ENCODE assay signal across 11 mouse cellular contexts in the genomic region with DNA sequence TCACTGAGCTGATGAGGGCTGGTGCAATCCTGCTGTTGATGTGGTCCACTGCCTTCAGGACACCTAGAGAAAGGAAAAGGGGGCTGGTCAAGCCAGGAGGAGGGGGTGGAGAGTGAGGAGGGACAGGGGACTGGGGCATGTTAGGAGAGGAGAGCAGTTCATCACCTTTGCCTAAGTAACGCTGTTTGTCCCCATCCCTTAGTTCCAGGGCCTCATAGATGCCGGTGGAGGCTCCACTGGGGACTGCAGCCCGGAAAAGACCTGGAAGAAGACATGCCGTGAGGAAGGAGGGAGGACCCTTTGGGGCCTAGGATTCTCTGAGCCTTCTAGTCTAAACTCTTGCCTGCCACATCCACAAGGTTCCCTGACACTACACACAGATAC. TPM values are rescaled to one million over a fixed set of nuclear protein-coding genes. Genes with fewer than 3 reads are reported as not detected.
DNase-seq lines count a peak whose midpoint lies in the region; ATAC-seq and TF ChIP-seq lines count a peak whose summit lies in the region.
"Had no signal": no experiment of that assay in that cellular context is flagged by ENCODE, and none has a peak within 500 bp of the region (broad histone marks: within the 10 kb centered on the region; RNA-seq: fewer than 3 reads in every experiment).

No protein-coding gene starts in this region.

- TF ChIP-seq POLR2A in limb, embryonic 14.5 days (IDR thresholded peaks at IDR 0.05; ENCODE audit: borderline replicate concordance, extremely low read depth, insufficient read depth, insufficient read length): no peak

- peaks cover 24% of the 10 kb centered on the region for H3K4me1 ChIP-seq in forebrain, embryonic 12.5 days
- peaks cover 14% of the 10 kb centered on the region for H3K4me1 ChIP-seq in forebrain, embryonic 16.5 days (replicated peaks; ENCODE audit: control insufficient read depth, insufficient read depth, low read length)
- H3K4me1 ChIP-seq in megakaryocyte, embryonic 14.5 days: peaks cover 38% of the 10 kb centered on the region
- peaks cover 12% of the 10 kb centered on the region; the same call in 1 of the 2 replicates for H3K4me1 ChIP-seq in limb, embryonic 14.5 days (ENCODE audit: control insufficient read depth, insufficient read depth, low read length)

- WGBS in forebrain, embryonic 12.5 days: 27% methylated on average over 4 of the region's 4 CpGs
- WGBS in forebrain, embryonic 16.5 days: 37% methylated on average over 4 of the region's 4 CpGs
- WGBS in limb, embryonic 14.5 days: 50% methylated on average over 4 of the region's 4 CpGs

- H3K27ac ChIP-seq in forebrain, embryonic 12.5 days: 0 out of 2 replicates have a peak overlapping the region, but pooled peaks have one; percentile 10
- no peak overlapping the region for H3K27ac ChIP-seq in forebrain, embryonic 16.5 days (ENCODE audit: low read length)
- no peak overlapping the region for H3K27ac ChIP-seq in limb, embryonic 14.5 days (replicated peaks; ENCODE audit: low read depth, low read length)

- H3K9ac ChIP-seq in forebrain, embryonic 12.5 days: no peak overlapping the region
- no peak overlapping the region for H3K9ac ChIP-seq in forebrain, embryonic 16.5 days (replicated peaks; ENCODE audit: low read depth, low read length)
- H3K9ac ChIP-seq in limb, embryonic 14.5 days (ENCODE audit: low read depth, low read length, severe bottlenecking): 0 out of 2 replicates have a peak overlapping the region, but pooled peaks have one; percentile 2

- no peaks in the 10 kb centered on the region for H3K36me3 ChIP-seq in forebrain, embryonic 12.5 days (replicated peaks)
- H3K36me3 ChIP-seq in forebrain, embryonic 16.5 days (ENCODE audit: control insufficient read depth, insufficient read depth): no peaks in the 10 kb centered on the region
- H3K36me3 ChIP-seq in megakaryocyte, embryonic 14.5 days (replicated peaks; ENCODE audit: low read length): peaks cover 31% of the 10 kb centered on the region
- no peaks in the 10 kb centered on the region for H3K36me3 ChIP-seq in limb, embryonic 14.5 days (ENCODE audit: control insufficient read depth, insufficient read depth, low read length)

- no peak for ATAC-seq in forebrain, embryonic 12.5 days (ENCODE audit: low FRiP score)
- ATAC-seq in forebrain, embryonic 16.5 days: no peak
- no peak for ATAC-seq in megakaryocyte, adult 5-6 weeks (ENCODE audit: poor library complexity, severe bottlenecking)
- no peak for ATAC-seq in limb, embryonic 14.5 days (ENCODE audit: low FRiP score, low read depth)
- no peak for ATAC-seq in inflammation-experienced regulatory T-cells, adult 6 months

- no peaks in the 10 kb centered on the region for H3K9me3 ChIP-seq in forebrain, embryonic 12.5 days
- no peaks in the 10 kb centered on the region for H3K9me3 ChIP-seq in forebrain, embryonic 16.5 days (ENCODE audit: control insufficient read depth, low read length)
- H3K9me3 ChIP-seq in megakaryocyte, embryonic 14.5 days: no peaks in the 10 kb centered on the region
- no peaks in the 10 kb centered on the region for H3K9me3 ChIP-seq in limb, embryonic 14.5 days (ENCODE audit: control insufficient read depth, low read length)

- no peak overlapping the region for H3K4me2 ChIP-seq in forebrain, embryonic 12.5 days
- no peak overlapping the region for H3K4me2 ChIP-seq in forebrain, embryonic 16.5 days (ENCODE audit: low read length)
- H3K4me2 ChIP-seq in limb, embryonic 14.5 days (replicated peaks; ENCODE audit: low read depth, low read length, severe bottlenecking): no peak overlapping the region

- DNase-seq in limb, embryonic 14.5 days (ENCODE audit: low spot score): no peak
- DNase-seq in ovary, postnatal 36 days (ENCODE audit: low spot score): no peak
- no peak for DNase-seq in thymus, adult 18-20 months
- DNase-seq: B cell, adult 2 months; gastrocnemius, postnatal 36 days; kidney, postnatal 14 days had no signal

- H3K27me3 ChIP-seq in forebrain, embryonic 12.5 days: peaks cover 38% of the 10 kb centered on the region
- H3K27me3 ChIP-seq in forebrain, embryonic 16.5 days (replicated peaks; ENCODE audit: control insufficient read depth, insufficient read depth, low read length): no peaks in the 10 kb centered on the region
- peaks cover 70% of the 10 kb centered on the region for H3K27me3 ChIP-seq in megakaryocyte, embryonic 14.5 days (replicated peaks)
- H3K27me3 ChIP-seq in limb, embryonic 14.5 days (ENCODE audit: control insufficient read depth, insufficient read depth, low read length): peaks cover 8% of the 10 kb centered on the region; the same call in 1 of the 2 replicates

- no peak overlapping the region for H3K4me3 ChIP-seq in forebrain, embryonic 12.5 days (replicated peaks)
- no peak overlapping the region for H3K4me3 ChIP-seq in forebrain, embryonic 16.5 days (replicated peaks; ENCODE audit: low read length)
- peak overlapping the region; percentile 93 for H3K4me3 ChIP-seq in megakaryocyte, embryonic 14.5 days (replicated peaks)
- H3K4me3 ChIP-seq in limb, embryonic 14.5 days (replicated peaks; ENCODE audit: low read length): no peak overlapping the region

RNA-seq across cellular contexts. Expression of a gene that starts 1.9 kb away (rescaled TPM):
- 10.5 and 10.6 TPM in 2 replicates for polyA plus RNA-seq in forebrain, embryonic 12.5 days (2016; fragmentation: Nextera tagmentation; extraction: Ambion mirVana)
- polyA plus RNA-seq in forebrain, embryonic 16.5 days (2015; fragmentation: Nextera tagmentation; extraction: Ambion mirVana): 44.9 and 63.3 TPM in 2 replicates
- polyA plus RNA-seq in megakaryocyte, embryonic 14.5 days (2012; ENCODE audit: insufficient read depth, low replicate concordance): 5.8 and 6.2 TPM in 2 replicates
- total RNA-seq in megakaryocyte, adult 5-6 weeks (2015): not detected in 2 replicates
- not detected in 2 replicates for total RNA-seq in megakaryocyte, adult 5-6 weeks (2017)
- polyA plus RNA-seq in limb, embryonic 14.5 days (2012; rRNA removed): 21.7 and 25.3 TPM in 2 replicates
- 6.0 and 10.2 TPM in 2 replicates for polyA plus RNA-seq in limb, embryonic 14.5 days (2014; fragmentation: Nextera tagmentation; extraction: Ambion mirVana)
- polyA plus RNA-seq in inflammation-experienced regulatory T-cells, adult 6 months (2017; shearing (Covaris generic)): 10 to 100 TPM in 2 of 3 experiments, 1 to 10 TPM in 1; 3.5 to 23.1 (median 12.8) TPM

RNA-seq across cellular contexts. Expression of a gene that starts 11.2 kb away (rescaled TPM):
- polyA plus RNA-seq in forebrain, embryonic 12.5 days (2016; fragmentation: Nextera tagmentation; extraction: Ambion mirVana): 17.6 and 19.2 TPM in 2 replicates
- polyA plus RNA-seq in forebrain, embryonic 16.5 days (2015; fragmentation: Nextera tagmentation; extraction: Ambion mirVana): 23.4 and 27.0 TPM in 2 replicates
- polyA plus RNA-seq in megakaryocyte, embryonic 14.5 days (2012; ENCODE audit: insufficient read depth, low replicate concordance): 38.5 and 97.6 TPM in 2 replicates
- 25.7 and 29.8 TPM in 2 replicates for total RNA-seq in megakaryocyte, adult 5-6 weeks (2015)
- 3.0 and 10.9 TPM in 2 replicates for total RNA-seq in megakaryocyte, adult 5-6 weeks (2017)
- 102 and 141 TPM in 2 replicates for polyA plus RNA-seq in limb, embryonic 14.5 days (2012; rRNA removed)
- polyA plus RNA-seq in limb, embryonic 14.5 days (2014; fragmentation: Nextera tagmentation; extraction: Ambion mirVana): 14.6 and 19.4 TPM in 2 replicates
- polyA plus RNA-seq in inflammation-experienced regulatory T-cells, adult 6 months (2017; shearing (Covaris generic)): 1 to 10 TPM; 4.8 to 5.4 (median 5.2) TPM

RNA-seq across cellular contexts. Expression of a gene that starts 11.7 kb away (rescaled TPM):
- not detected in 2 replicates for polyA plus RNA-seq in forebrain, embryonic 12.5 days (2016; fragmentation: Nextera tagmentation; extraction: Ambion mirVana)
- polyA plus RNA-seq in forebrain, embryonic 16.5 days (2015; fragmentation: Nextera tagmentation; extraction: Ambion mirVana): not detected in 2 replicates
- polyA plus RNA-seq in megakaryocyte, embryonic 14.5 days (2012; ENCODE audit: insufficient read depth, low replicate concordance): 43.0 TPM in 1 of 2 replicates, not detected in the other
- not detected in 2 replicates for total RNA-seq in megakaryocyte, adult 5-6 weeks (2015)
- not detected in 2 replicates for total RNA-seq in megakaryocyte, adult 5-6 weeks (2017)
- not detected in 2 replicates for polyA plus RNA-seq in limb, embryonic 14.5 days (2012; rRNA removed)
- polyA plus RNA-seq in limb, embryonic 14.5 days (2014; fragmentation: Nextera tagmentation; extraction: Ambion mirVana): not detected in 2 replicates
- polyA plus RNA-seq in inflammation-experienced regulatory T-cells, adult 6 months (2017; shearing (Covaris generic)): not detected

RNA-seq across cellular contexts. Expression of a gene that starts 12.0 kb away (rescaled TPM):
- 3.3 and 4.0 TPM in 2 replicates for polyA plus RNA-seq in forebrain, embryonic 12.5 days (2016; fragmentation: Nextera tagmentation; extraction: Ambion mirVana)
- 2.5 and 4.9 TPM in 2 replicates for polyA plus RNA-seq in forebrain, embryonic 16.5 days (2015; fragmentation: Nextera tagmentation; extraction: Ambion mirVana)
- not detected in 2 replicates for polyA plus RNA-seq in megakaryocyte, embryonic 14.5 days (2012; ENCODE audit: insufficient read depth, low replicate concordance)
- total RNA-seq in megakaryocyte, adult 5-6 weeks (2015): not detected in 2 replicates
- total RNA-seq in megakaryocyte, adult 5-6 weeks (2017): 0.26 and 3.9 TPM in 2 replicates
- polyA plus RNA-seq in limb, embryonic 14.5 days (2012; rRNA removed): 1.1 TPM in 2 replicates
- 0.88 and 1.2 TPM in 2 replicates for polyA plus RNA-seq in limb, embryonic 14.5 days (2014; fragmentation: Nextera tagmentation; extraction: Ambion mirVana)
- 1 to 10 TPM; 1.5 to 4.2 (median 3.4) TPM for polyA plus RNA-seq in inflammation-experienced regulatory T-cells, adult 6 months (2017; shearing (Covaris generic))

RNA-seq across cellular contexts. Expression of a gene that starts 26.4 kb away (rescaled TPM):
- 550 and 568 TPM in 2 replicates for polyA plus RNA-seq in forebrain, embryonic 12.5 days (2016; fragmentation: Nextera tagmentation; extraction: Ambion mirVana)
- 614 and 641 TPM in 2 replicates for polyA plus RNA-seq in forebrain, embryonic 16.5 days (2015; fragmentation: Nextera tagmentation; extraction: Ambion mirVana)
- 11.7 and 65.2 TPM in 2 replicates for polyA plus RNA-seq in megakaryocyte, embryonic 14.5 days (2012; ENCODE audit: insufficient read depth, low replicate concordance)
- total RNA-seq in megakaryocyte, adult 5-6 weeks (2015): 177 and 203 TPM in 2 replicates
- 121 and 136 TPM in 2 replicates for total RNA-seq in megakaryocyte, adult 5-6 weeks (2017)
- 285 and 290 TPM in 2 replicates for polyA plus RNA-seq in limb, embryonic 14.5 days (2012; rRNA removed)
- 438 and 458 TPM in 2 replicates for polyA plus RNA-seq in limb, embryonic 14.5 days (2014; fragmentation: Nextera tagmentation; extraction: Ambion mirVana)
- 100 to 1,000 TPM; 415 to 626 (median 536) TPM for polyA plus RNA-seq in inflammation-experienced regulatory T-cells, adult 6 months (2017; shearing (Covaris generic))
